Mouse (Mus musculus): ENCODE measurements around the gene Ncbp1.

The Ncbp1 gene

GRCm38 (mm10) chr4:46138287-46139222, at the start of gene Ncbp1, which contains the start of gene Tstd2:
Gene Ncbp1 (plus strand): TSS chr4:46138613.
Gene Tstd2 (minus strand): TSS chr4:46138694.
- peak; percentile 96 for DNase-seq (ENCODE audit: low spot score)

GRCm38 (mm10) chr4:46089524-46090125, 48.8 kb upstream of the Ncbp1 start:
- DNase-seq (ENCODE audit: low spot score) = no peak

GRCm38 (mm10) chr4:46092429-46093076, 45.9 kb upstream of the Ncbp1 start:
- no peak for DNase-seq (ENCODE audit: low spot score)

GRCm38 (mm10) chr4:46094916-46095825, 43.2 kb upstream of the Ncbp1 start:
- no peak for DNase-seq (ENCODE audit: low spot score)

DNA sequence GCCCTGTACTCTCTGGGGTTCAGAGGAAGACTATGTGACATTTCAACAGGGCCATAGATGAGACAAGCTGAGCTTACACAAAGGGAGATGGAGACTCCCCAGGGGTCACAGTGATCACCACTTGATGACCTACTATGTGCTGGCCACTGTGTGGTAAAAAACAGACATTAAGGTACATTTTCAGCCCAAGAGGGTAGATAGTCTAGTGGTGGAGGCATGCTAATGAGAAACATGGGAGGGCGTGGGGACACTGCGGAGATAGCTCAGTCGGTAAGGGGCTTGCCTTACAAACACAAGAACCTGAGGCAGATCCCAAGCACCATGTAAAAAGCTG, 42.6 kb upstream of the Ncbp1 start:
- DNase-seq (ENCODE audit: low spot score) = no peak

GRCm38 (mm10) chr4:46096546-46096945, 41.9 kb upstream of the Ncbp1 start:
- no peak for DNase-seq (ENCODE audit: low spot score)

DNA sequence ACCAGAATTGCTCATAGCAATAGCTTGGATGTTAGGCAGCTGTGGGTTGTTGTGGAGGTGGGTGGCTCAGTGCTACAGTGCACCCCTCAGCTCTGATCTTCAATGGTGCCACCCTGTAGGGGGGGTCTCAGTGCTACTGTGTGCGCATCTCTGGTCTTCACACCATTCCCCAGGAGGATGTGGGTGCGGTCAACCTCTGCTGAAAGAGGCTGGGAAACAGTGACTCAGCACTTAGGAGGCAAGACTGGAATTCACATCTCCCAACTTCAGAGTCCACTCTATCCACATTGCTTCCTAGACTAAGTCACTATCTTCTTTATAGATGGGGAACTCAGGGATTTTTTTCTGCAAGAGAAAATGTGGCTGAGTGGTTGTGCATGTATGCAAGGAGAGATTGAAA, 40.8 kb upstream of the Ncbp1 start:
- no peak for DNase-seq (ENCODE audit: low spot score)

- no peak for DNase-seq (ENCODE audit: low spot score)
These were observed 39.3 kb upstream of the Ncbp1 start for GRCm38 (mm10) chr4:46099132-46099531.

- no peak for DNase-seq (ENCODE audit: low spot score)
These were observed 37.9 kb upstream of the Ncbp1 start for GRCm38 (mm10) chr4:46100539-46100938.

DNA sequence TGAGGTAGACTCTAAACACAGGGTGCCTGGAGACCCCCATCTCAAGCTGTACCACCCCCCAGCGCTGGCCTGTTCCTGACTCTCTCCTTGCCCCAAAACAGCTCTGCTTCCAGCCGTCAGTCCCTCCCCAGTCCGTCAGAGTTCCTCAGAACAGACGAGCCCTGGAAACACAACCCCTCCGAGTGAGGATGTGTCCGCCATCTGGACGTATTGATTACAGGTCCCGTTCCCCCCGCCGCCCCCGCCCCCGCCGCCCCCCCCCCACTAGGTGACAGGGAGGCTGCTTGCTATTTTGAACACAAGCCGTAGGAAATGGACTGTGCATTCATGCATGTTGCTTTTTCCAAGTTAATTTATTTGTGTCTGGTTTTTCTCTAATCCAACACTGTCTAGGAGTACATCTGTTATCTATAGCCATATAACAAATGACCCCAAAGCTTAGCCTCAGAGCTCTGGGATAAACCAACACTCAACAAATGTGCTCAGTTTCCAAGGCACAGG, 37.2 kb upstream of the Ncbp1 start:
- no peak for DNase-seq (ENCODE audit: low spot score)

GRCm38 (mm10) chr4:46102078-46102769, 36.2 kb upstream of the Ncbp1 start:
- no peak for DNase-seq (ENCODE audit: low spot score)

DNA sequence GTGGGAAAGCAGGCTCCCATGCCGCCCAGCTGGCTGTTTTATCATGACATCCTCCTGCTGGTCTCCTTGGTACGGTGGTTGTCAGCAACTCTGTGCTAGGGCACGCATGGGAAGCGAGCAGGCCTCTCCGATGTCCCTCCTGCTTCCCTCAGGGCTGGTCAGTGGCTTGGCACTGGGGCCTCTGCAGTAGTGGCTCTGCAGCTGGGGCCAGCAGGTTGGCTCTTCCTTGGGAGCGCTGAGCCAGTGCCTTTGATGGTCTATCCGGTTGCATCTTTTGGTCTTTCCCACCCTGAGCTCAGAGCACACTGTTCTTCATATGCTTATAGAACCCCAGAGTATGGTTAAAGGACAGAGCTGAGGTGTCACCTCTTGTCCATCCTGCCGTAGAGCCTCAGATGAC, 28.3 kb upstream of the Ncbp1 start:
- DNase-seq (ENCODE audit: low spot score) = no peak

DNA sequence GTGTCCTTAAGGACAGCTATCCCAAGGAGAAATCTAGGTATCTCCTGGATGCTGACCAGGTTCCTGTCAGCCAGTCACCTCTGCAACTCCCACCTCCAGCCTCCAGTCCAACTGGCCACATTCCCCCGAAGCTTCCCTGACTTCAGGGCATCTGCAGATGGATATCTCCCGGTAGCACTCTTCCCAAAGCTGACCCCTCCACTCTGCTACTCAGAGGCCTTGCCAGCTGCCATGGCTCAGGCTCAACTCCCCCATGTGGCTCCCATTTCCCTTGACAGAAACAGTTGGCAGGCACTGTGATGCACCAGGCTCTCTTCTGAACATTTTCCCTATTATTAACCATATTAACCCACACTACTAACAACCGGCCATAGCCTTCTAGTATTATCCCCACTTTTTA, 27.1 kb upstream of the Ncbp1 start:
- DNase-seq (ENCODE audit: low spot score) = no peak

GRCm38 (mm10) chr4:46115308-46115707, 23.1 kb upstream of the Ncbp1 start:
- no peak for DNase-seq (ENCODE audit: low spot score)

DNA sequence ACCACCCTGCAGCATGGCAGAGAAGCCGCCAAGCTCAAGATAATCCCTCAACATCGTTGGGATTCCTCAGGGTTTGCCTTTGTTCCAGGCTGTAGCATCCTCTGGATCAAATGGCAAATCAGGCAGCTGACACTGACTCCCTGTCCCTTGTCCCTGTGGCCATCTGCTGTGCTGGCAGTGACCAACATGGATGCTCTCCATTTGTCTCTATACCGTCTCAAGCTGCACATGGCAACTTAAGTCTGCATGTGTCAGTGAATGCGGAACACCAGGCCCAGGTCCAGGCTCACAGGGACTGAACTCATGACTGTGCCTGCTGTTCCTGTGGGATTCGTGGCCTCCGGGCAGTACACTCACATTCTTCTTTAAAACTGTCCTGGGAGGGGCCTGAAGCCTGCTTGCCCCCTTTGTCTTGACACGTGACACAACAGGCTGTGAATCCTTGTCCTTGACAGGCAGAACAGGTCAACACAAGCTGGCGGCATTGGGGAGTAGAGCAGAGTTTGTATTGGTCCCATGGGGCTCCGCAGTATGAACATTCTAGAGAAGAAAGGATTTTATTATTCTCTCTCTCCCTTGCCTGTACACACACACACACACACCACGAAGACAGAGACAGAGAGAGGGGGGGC, 21.8 kb upstream of the Ncbp1 start:
- DNase-seq (ENCODE audit: low spot score) = no peak

- no peak for DNase-seq (ENCODE audit: low spot score)
These were observed 20.9 kb upstream of the Ncbp1 start for GRCm38 (mm10) chr4:46117536-46117935.

DNA sequence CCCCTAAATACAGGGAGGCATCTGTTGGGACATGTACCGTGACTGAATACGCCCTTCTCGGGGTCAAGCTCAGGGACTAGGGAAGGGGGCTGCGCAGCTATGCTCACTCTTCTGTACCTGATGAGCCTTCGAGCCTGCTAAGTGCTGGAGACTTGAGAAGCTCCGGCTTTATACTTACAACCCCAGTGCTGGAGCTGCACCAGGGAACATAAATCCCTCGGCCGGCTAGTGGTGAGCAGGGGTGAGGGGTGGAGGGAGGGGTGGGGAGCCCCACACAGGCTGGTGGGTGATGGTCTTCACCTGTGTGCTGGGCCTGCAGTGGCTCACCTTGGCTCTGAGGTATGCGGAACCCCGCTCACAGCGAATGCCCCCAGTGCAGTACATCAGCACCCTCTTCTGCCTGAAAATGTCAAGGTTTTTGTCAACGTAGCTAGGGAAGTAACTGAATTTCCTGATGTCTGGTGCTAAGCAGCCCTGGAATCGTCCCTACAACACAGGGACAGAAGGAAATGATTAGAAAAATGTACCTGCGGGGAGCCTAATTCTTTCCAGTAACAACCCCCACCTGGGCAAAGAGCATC, 18.8 kb upstream of the Ncbp1 start:
- DNase-seq (ENCODE audit: low spot score) = no peak

DNA sequence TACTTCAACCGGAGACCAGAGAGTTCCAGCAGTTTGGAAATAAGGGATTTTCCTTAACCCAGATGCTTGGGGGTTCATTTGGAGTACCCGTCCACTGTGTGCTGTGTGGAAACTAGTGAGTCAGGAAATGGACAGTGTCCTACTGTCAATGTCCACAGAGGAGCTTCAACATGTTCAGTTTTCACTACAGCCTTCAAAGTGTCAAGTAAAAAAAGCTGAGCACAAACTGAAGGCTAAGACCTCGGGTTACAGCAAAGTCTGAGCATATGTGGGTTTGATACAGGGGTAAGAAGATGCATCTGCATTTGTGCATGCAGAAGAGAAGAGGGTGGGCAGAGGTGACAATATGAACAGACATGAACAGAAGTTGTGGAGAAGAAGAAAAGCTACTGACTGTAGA, 17.6 kb upstream of the Ncbp1 start:
- no peak for DNase-seq (ENCODE audit: low spot score)

DNA sequence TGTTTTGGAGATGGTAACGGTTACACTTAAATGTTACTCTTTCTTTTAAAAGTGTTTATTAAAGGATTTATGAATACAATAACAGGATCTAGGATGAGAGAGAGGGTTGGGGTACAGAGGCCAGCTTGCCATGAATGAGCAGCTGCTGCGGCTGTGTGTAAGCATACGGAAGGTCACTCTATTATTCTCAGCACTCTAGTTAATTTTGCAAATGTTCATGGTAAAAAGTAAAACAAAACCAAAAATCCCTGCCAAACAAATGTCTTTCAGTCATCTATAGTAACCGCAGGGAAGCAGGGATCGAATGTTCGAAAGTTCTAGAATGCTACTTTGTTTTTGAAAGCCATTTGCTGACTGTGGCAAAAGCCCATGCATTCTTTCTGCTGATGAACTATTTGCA, 15.1 kb upstream of the Ncbp1 start:
- DNase-seq (ENCODE audit: low spot score) = no peak

- DNase-seq (ENCODE audit: low spot score) = peak; percentile 68
These were observed 11.9 kb upstream of the Ncbp1 start for GRCm38 (mm10) chr4:46126541-46126940.

All from adipocyte (in vitro differentiated cells).